Mouse (Mus musculus) heart, adult 9 months (tissue): Measurements from ENCODE around the gene Tbc1d8.

Source experiments
- DNase-seq, 2 experiments: peaks; one replicate each; pipeline ENCODE4 v3.0.0; 2022; ENCODE audit warnings: low spot score in 2 of 2

Gene Tbc1d8

DNA sequence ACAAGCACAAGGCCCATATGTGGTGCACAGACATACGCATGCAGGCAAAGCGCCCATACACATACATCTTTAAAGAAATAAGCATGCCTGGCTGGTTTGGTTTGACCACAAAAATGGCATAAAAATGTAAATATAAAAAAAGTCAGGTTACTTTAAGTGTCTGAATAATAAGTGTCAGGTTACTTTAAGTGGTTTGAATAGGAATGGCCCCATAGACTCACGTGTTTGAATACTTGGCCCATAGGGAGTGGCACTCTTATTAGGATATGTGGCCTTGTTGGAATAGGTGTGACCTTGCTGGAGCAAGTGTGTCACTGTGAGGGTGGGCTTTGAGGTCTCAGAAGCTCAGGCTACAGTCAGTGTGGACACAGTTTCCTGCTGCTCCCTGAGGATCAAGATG lies 83.9 kb downstream of the Tbc1d8 start:
- no peak for DNase-seq

DNA sequence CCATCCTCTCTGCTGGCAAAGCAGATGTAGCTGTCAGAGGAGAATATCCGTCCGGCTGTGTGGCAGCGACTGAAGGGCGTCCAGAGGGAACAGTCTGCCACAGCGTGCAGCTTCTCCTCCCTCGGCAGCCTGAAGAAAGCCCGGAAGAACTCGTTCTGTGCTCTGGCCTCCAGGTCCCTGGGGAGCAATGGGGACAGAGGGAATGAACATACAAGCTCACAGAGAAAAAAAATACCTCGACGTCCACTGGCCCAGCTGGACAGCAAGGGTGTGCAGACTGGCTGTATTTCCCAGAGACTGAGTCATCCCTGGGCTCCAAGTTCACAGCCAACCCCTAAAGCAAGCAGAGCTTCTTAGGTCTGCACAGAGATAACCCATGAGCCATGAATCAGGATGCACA lies 84.5 kb downstream of the Tbc1d8 start:
- DNase-seq = peak; percentile 62 to 79

DNA sequence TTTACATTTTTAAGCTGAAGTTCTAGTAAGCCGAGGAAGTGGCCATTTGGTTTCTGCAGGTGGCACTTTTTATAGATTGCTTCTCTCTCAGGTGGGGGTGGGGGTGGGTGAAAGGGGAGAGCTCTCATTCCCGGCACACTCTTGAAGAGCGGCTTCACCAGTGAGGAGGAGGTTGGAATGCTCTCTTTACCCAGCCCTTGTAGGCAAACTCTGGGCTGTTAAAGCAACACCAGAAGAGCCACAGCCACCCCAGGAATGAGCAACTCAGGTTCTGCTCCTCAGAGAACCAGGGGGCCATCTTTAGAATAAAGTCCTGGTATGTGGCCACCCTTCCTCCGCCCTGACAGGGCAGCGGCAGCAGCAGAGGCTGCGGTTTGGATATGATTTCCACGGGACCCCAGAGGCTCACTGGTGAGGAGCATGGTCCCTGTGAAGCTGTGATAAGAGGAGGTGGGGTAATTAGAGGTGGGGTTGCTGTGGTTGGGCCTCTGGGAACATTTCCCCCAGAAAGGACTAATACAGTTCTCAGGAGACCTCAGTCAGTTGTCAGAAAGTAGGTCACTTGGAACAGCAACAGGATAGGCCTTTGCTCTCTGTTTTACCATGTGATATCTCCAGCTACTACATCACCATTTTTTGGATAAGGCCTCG lies 85.2 kb downstream of the Tbc1d8 start:
- DNase-seq = peak; percentile 13 to 38

GRCm38 (mm10) chr1:39392189-39392588 lies 86.4 kb downstream of the Tbc1d8 start:
- DNase-seq = peak; percentile 31 to 72

GRCm38 (mm10) chr1:39391652-39392051 lies 86.9 kb downstream of the Tbc1d8 start:
- no peak for DNase-seq

DNA sequence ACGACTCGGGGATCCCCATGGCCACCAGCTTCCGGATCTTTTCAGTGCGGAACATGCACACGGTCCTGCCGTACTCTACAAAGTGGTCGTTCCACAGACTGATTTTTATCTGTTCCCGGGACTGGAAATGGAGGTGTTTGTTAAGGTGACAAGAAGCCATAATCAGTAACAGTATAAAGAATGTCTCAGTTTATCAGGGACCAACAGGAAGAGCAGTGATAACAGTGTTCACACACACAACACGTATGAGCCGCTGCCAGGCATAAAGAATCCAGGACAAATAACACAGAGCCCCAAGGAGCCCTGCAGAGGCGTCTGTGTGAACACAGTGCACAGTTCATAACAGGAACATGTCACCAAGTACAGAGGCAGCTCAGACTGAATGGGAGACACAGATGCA lies 89.2 kb downstream of the Tbc1d8 start:
- no peak for DNase-seq

GRCm38 (mm10) chr1:39388163-39388562 lies 90.4 kb downstream of the Tbc1d8 start:
- DNase-seq = no peak

DNA sequence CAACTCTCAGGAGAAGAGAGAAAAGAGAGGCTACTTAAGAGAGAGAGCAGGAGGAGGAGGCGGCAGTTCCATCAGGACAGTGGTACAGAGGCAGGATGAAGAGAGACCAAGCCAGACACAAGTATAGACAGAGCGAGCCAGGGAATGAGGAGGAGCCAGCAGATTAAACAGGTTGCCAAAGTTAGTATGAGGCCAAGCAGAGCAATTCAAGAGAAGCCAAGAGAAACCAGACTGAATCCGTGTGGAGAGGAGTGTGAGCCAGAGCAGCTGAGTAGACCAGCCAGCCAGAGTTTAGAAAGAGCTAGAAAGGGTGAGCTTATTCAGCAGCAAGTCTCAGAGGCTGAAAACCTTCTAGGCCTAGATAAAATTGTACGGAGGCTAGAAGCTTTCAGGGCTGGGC lies 91.1 kb downstream of the Tbc1d8 start:
- peak; percentile 63 to 78 for DNase-seq

GRCm38 (mm10) chr1:39386456-39386855 lies 92.1 kb downstream of the Tbc1d8 start:
- DNase-seq = no peak

- no peak for DNase-seq
Measured at GRCm38 (mm10) chr1:39384914-39385313, 93.6 kb downstream of the Tbc1d8 start.

- DNase-seq = no peak
Measured at GRCm38 (mm10) chr1:39381017-39381416, 97.5 kb downstream of the Tbc1d8 start.

- DNase-seq = no peak
Measured at GRCm38 (mm10) chr1:39379021-39379420, 99.5 kb downstream of the Tbc1d8 start.

GRCm38 (mm10) chr1:39378540-39378939 lies 100.0 kb downstream of the Tbc1d8 start:
- no peak for DNase-seq

- DNase-seq = no peak
Measured at GRCm38 (mm10) chr1:39376726-39377240, 101.8 kb downstream of the Tbc1d8 start.

GRCm38 (mm10) chr1:39376121-39376520 lies 102.4 kb downstream of the Tbc1d8 start:
- DNase-seq = no peak

DNA sequence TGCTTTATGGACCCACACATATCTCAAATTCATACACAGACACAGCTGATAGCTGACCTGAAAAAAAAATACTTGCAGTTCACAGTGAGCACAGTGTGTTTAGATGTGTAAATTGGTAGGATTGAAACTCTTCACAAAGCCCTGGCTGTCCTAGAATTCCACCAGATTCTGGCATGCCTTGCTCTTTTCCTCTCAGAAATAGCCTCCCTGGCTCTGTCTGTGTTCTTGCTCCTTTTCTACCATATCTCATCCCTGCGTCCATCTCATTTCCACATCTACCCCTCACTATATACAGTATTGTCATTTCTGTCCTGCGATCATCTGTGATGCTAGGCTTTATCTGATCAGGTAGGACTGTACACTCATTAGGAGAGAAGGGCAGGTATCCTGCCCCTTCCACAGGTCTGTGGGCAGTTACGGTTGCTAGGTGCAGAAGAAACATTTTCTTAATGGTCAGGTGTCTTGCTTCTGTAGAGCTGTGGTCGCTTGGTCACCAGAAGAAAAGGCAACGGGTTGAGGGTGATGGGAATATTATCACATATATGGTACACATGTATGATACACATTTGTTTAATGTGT lies 104.2 kb downstream of the Tbc1d8 start:
- DNase-seq = no peak

GRCm38 (mm10) chr1:39373378-39373777 lies 105.2 kb downstream of the Tbc1d8 start:
- no peak for DNase-seq

DNA sequence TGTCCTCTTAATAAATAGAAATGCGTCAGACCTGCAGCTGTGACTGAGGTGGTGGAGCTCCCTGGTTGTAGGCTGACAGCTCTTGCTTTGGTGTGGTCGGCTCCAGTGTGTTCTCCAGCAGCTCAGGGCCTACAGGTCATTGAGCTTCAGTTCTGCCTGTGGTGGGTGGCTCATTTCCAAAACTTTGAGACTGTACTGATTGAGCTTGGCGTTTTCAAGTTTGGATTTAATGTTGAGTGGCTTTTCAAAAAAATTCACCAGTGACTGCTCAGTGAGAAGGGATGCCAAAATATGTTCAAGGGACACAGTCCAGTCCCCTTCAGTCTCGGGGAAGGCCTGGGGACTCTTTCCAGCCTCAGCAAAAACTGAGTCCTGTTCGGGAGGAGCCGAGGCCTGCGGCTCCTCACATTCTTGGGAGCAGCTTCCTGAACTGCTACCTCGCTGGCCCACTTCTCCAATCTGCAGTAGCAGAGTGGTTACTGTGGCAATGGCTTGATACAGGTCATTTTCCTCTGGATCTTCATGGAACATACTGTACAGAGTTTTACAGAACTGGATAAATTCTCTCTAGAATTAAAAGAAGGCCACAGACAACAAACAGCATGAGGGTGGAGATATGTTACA lies 106.2 kb downstream of the Tbc1d8 start:
- DNase-seq = no peak

- no peak for DNase-seq
Measured at GRCm38 (mm10) chr1:39370431-39370830, 108.1 kb downstream of the Tbc1d8 start.

DNA sequence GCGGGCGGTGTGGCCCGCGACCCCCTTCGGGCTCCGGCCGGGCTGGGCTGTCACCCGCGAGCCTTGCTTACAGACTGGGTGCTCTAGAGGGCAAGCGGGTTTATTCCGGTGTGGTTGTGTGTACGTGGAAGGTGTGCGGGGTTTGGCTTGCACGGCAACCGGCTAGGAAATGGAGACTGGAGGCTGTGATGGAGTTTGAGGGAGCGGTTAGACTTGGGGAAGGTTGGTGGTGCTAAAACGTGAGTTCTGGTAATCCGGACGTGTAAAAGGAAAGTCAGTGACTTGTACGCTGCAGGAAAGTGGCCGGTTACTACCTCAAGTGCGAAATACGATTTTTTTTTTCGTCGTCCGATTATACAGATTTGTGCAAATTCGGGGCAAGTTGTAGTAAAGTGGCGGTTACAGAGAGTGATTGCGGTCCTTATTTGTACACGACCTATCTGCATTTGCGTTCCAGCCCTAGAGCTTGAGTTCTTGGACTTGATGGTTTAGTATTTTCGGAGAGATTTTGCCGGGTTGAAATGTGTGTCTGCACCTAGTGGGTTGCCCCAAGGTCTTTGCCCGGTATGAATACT lies 110.2 kb downstream of the Tbc1d8 start:
- no peak for DNase-seq

DNA sequence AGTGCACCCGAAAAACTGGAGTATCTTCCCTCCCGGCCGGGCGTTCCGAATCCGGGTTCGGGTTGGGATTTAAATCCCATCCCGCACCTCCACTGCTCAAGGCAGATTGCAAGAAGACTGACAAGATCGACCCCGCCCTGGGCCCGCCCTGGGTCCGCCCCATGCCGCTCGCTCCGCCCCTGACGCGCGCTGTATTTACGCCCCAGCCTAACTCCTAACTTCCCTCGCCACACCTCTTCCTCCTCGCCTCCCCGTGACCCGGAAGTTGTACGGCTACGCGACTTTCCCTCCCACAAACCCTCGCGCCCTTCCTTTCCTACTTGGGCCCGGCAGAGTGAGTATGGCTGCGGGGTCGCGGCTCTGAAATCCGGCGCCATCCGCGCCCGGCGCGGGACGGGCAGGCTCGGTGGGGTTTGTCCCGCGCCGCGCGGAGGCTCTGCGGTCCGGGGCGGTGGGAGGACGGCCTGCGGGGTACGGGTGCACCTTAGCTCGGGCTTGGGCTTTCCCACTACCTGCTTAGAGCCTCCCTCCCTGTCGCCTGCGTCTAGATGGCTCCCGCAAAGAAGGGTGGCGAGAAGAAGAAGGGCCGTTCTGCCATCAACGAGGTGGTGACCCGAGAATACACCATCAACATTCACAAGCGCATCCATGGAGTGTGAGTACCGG lies 110.8 kb downstream of the Tbc1d8 start, which contains the start of gene Rpl31:
TSS of gene Rpl31 (plus strand) at position 242 of the 666 bp plus-strand sequence.
- peak; percentile 97 to 99 for DNase-seq

DNA sequence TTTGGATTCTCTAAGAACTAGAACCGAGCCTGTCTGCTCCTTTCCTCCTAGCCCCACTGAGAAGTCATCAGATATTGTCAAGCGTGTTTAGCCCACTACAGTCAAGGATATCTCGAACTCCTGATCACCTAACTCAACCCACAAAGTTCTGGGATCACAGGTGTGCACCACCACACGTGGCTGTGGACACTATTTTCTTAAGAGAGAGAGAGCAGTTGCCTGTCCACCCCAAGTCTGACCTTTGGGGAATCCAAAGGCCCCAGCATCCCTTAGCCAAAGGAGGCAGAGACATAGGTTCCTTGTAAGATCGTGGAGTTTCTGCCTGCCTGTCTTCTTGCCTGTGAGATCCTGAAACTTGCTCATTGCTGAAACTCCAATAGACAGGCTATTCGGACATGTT lies 111.5 kb downstream of the Tbc1d8 start:
- DNase-seq = peak in 1 of 2 experiments; percentile 19
